Mouse (Mus musculus): ENCODE measurements around the gene Rbm47. TPM values are rescaled to one million over a fixed set of nuclear protein-coding genes. Genes with fewer than 3 reads are reported as not detected.

Rbm47 gene
- total RNA-seq, 2 experiments from 2014 or later: 1.8 to 2.9 TPM

- DNase-seq: no peak
These were observed 110.6 kb downstream of the Rbm47 start for GRCm38 (mm10) chr5:66062046-66062929.

GRCm38 (mm10) chr5:66061667-66062045, 111.3 kb downstream of the Rbm47 start:
- DNase-seq: no peak

GRCm38 (mm10) chr5:66058844-66059243, 114.1 kb downstream of the Rbm47 start:
- no peak for DNase-seq

GRCm38 (mm10) chr5:66056680-66057079, 116.2 kb downstream of the Rbm47 start:
- no peak for DNase-seq

GRCm38 (mm10) chr5:66054394-66054793, 118.5 kb downstream of the Rbm47 start:
- no peak for DNase-seq

- DNase-seq: no peak
These were observed 120.0 kb downstream of the Rbm47 start for GRCm38 (mm10) chr5:66052777-66053548.

- no peak for DNase-seq
These were observed 122.1 kb downstream of the Rbm47 start for GRCm38 (mm10) chr5:66050841-66051240.

- DNase-seq: no peak
These were observed 126.6 kb downstream of the Rbm47 start for GRCm38 (mm10) chr5:66046356-66046755.

- DNase-seq: no peak
These were observed 129.0 kb downstream of the Rbm47 start for GRCm38 (mm10) chr5:66043897-66044296.

GRCm38 (mm10) chr5:66042651-66043340, 130.1 kb downstream of the Rbm47 start:
- no peak for DNase-seq

GRCm38 (mm10) chr5:66040744-66041279, 132.1 kb downstream of the Rbm47 start:
- DNase-seq: no peak

- DNase-seq: no peak
These were observed 133.1 kb downstream of the Rbm47 start for GRCm38 (mm10) chr5:66039813-66040212.

GRCm38 (mm10) chr5:66037066-66037465, 135.9 kb downstream of the Rbm47 start:
- DNase-seq: no peak

GRCm38 (mm10) chr5:66036440-66037054, 136.4 kb downstream of the Rbm47 start:
- DNase-seq: no peak

- DNase-seq: no peak
These were observed 138.3 kb downstream of the Rbm47 start for GRCm38 (mm10) chr5:66034375-66035195.

- no peak for DNase-seq
These were observed 140.1 kb downstream of the Rbm47 start for GRCm38 (mm10) chr5:66032826-66033225.

- DNase-seq: no peak
These were observed 141.2 kb downstream of the Rbm47 start for GRCm38 (mm10) chr5:66031699-66032098.

- no peak for DNase-seq
These were observed 144.7 kb downstream of the Rbm47 start for GRCm38 (mm10) chr5:66028232-66028631.

- DNase-seq: no peak
These were observed 145.7 kb downstream of the Rbm47 start for GRCm38 (mm10) chr5:66027206-66027605.

GRCm38 (mm10) chr5:66026796-66027195, 146.1 kb downstream of the Rbm47 start:
- no peak for DNase-seq

GRCm38 (mm10) chr5:66015449-66015961, 157.4 kb downstream of the Rbm47 start:
- DNase-seq: no peak

All from heart, postnatal 4 days (tissue).